Mouse (Mus musculus) right cerebral cortex, postnatal 36 days (tissue): Measurements from ENCODE around the gene Ubac1.

Experiments
- DNase-seq, 2 experiments: peaks; one replicate each; pipeline ENCODE4 v3.0.0; 2022; ENCODE audit warnings: low spot score in 2 of 2, mixed read lengths in 1 of 2

Ubac1 gene

GRCm38 (mm10) chr2:26024138-26025075 is 2.9 kb upstream of the Ubac1 start:
- DNase-seq = no peak

DNA sequence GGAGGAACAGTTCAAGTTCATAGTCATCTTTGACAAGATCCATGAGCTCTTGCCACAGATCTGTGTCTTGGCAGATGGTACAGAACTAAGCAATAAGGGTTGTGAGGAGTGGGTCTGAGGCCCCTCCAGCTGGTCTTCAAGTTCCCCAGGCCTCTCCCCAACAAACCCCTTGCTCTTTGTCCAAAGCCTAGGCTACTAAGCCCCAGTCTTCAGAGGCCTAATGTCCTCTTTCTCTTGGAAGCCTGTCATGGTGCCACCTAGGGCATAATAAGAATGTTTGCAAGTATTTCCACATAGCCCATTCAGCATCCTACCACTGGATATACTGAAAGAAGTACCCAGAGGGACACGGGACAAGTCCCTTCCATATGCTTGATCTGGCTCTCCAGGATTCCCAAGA is 1.1 kb upstream of the Ubac1 start:
- no peak for DNase-seq

GRCm38 (mm10) chr2:26022258-26022565 is 665 bp upstream of the Ubac1 start:
- DNase-seq = no peak

DNA sequence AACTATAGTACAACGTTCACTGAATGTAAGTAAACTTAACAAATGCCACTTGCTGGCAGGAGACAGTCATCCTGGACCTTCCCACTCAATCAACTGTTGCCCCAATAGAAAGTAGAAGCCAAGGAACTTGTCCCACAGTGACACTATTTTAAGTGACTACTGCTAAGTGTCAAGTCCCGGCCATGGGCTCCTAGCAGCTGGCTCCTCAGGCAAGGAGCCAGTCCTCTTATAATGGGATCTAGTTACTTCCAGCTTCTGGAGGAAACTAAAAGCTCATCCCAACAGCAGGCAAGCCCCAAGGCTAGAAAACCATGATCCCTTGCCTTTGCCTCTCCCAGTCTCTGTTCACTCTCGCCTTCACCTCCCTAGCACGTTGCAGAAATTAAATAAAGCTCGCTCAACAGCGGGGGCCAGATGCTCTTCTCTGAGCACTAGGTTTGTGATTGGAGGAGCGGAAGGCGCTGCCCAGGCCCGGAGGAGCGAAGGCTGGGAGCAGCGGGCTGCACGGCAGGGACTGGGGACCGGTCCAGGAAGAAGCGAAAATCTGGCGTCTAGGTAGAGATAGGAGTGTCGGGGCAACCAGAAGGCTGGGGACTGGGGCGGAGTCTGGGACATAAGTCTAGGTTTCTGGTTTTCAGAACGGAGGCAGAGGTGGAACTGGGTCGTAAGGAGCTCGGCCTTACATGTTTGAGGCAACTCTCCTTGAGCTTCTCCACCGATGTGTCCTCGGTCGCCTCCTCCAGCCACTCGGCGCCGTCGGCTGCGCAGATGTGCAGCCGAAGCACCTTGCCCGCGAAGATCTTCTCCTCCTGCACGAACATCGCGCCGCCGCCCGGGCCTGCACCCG is 610 bp downstream of the Ubac1 start:
- peak; percentile 31 to 36 for DNase-seq

DNA sequence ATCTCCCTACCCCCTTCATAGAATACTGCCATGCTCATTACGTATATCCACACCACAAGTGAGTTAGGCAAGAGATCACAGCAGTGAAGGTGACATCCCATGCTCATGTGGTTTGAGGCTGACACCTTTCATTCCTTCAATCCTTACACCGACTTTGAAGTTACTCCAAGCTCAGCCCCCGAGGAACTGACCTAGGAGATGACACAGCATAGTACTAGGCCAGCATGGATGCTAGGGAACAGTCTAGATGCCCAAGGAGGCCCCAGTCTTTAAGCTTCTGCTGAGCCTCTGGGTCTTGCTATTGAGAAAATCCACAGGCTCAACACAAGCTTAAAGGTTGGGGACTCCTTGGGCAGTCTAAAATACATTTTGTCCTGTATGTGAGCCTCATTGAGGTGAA is 1.6 kb downstream of the Ubac1 start:
- no peak for DNase-seq

- no peak for DNase-seq
Observed at GRCm38 (mm10) chr2:26017326-26017725, 4.2 kb downstream of the Ubac1 start.

- no peak for DNase-seq
Observed at GRCm38 (mm10) chr2:26013674-26014073, 7.9 kb downstream of the Ubac1 start.

DNA sequence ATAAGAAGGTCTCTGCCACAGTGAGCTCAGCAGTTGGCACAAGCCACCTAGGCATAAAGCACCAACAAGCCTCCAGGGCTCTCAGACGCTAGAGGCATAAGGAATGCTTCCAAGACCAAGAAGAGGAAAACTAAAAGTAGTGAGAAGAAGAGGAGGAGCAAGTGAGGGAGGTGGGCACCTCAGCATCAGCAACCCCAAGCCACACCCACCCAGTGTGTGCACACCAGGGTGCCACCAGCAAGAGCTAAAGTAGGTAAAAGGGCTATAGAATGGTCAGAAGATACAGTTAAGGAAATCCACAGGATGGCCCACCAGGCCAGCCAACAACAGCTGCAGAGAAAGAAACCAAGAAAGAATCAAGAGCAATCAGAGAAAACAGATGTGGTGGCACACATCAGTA is 10.1 kb downstream of the Ubac1 start:
- no peak for DNase-seq

DNA sequence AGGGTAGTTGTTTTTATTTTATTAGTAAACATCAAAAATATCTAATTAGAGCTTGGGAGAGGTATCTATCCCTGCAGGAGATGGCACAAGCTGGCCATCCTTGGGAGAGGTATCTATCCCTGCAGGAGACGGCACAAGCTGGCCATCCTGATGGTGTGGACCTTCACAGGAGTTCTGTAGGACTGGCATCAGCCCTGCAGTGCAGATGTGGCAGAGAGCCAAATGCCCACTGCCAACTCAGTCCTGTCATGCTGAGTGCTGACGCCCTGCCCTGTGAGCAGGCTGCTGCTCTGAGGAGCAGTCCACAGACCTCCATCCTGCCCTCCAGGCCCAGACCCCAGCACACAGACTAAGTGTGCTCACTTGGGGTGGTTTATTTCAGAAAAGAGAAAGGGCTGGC is 19.5 kb downstream of the Ubac1 start:
- no peak for DNase-seq

- no peak for DNase-seq
Observed at GRCm38 (mm10) chr2:26001136-26001535, 20.4 kb downstream of the Ubac1 start.

- no peak for DNase-seq
Observed at GRCm38 (mm10) chr2:25997716-25998115, 23.8 kb downstream of the Ubac1 start.

- DNase-seq = no peak
Observed at GRCm38 (mm10) chr2:25994791-25995190, 26.8 kb downstream of the Ubac1 start.

DNA sequence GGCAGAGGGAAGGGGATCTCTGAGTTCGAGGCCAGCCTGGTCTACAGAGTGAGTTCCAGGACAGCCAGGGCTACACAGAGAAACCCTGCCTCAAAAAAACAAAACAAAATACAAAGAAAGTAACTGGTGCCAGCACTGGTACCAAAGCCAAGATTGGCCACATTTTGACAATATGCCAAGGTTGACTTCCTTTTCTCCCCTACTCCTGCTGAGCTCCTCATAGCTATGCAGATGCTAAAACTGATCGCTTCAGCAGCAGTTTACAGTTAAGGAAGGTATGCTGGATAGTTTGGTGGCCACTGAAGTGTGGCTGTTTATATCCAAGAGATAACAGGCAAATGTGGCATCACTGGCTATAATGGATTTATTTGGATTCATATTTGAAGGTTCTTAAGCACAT is 29.3 kb downstream of the Ubac1 start:
- DNase-seq = no peak

DNA sequence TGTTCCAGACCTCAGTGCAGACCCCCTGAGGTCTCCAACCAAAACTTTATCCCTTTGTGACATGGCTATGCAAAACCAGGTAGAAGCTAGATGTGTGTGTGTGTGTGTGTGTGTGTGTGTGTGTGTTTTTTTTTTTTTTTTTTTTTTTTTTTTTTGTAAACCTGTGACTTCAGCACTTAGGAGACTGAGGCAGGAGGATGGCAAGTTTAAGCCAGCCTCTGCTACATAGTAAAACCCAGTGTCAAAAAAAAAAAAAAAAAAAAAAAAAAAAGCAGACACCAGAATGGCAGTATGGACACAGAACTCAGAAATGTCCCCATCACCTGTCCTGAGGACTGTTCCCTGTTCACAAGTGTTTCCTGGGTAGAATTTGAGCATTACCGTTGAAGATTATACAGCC is 31.9 kb downstream of the Ubac1 start:
- no peak for DNase-seq

DNA sequence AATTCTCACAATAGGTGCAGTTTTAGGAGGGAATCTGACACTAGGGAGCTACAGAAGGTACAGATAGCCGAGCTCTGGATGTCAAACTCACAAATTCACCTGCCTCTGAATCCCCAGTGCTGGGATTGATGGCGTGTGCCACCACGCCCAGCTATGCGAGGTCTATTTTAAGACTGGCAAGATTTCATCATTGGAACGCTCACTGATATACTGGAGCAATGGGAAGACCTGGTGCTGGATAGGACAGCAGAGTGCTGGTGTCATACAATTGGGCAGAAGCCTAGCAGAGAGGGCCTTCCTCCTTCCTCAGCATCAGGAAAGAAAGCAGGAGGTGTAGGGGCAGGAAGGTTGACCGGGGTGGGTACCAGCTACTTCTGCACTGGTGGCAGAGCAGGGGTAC is 33.7 kb downstream of the Ubac1 start:
- no peak for DNase-seq

DNA sequence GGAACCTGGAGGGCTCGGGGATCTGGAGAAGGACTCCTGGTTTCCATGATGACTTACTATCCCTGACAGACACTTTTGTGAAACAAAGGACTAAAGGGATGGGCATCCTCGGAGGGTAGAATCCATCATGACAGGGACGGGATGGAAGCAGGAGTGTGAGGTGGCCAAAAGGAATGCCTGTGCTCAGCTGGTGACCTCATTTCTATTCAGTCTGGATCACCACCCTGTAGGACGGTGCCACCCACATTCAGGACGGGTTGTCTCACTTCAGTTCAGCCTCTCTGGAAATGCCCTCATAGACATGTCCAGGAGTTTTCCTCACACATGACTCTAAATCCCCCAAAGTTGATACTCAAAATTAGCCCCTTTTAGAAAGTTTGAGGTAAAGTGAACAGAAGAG is 34.9 kb downstream of the Ubac1 start:
- no peak for DNase-seq

DNA sequence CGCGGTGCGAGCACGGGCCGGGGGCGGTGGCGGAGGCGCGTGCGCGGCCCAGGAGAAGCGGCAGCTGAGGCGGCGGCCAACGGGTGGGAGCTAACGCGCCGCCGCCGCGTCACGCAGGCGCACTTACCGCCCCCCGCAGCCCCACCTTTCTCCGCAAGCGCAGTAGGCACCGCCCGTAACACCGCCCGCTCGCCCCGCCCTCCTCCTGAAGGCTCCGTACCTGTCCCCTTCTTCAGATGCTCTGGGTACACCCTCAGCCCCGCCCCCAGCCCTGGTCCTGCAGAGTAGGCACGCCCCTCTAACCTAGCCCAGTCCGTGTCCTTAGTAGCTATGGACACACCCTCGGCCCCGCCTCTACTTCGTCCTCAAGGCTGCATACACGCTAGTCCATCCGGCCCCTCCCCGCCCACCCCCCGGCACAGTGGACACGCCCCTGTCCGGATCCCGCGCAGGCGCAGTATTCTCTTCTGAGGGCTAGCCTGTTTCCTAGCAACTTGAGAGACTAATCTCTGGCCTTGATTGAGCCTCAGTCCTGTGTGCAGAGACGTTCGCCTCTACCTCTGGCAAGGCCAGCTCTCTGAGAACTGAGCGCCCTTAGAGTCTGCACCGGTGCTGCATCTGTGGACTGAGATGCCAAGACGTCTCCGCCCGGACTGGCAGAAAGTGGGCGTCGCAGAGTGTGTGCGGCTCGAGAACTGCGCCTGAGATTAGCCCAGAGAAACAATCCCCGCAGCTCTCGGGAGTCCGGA is 38.2 kb downstream of the Ubac1 start, which contains the start of gene Camsap1:
Camsap1 (minus strand) TSS at position 124 of the 749 bp plus-strand sequence.
- peak; percentile 100 for DNase-seq

- DNase-seq = no peak
Observed at GRCm38 (mm10) chr2:25982426-25983091, 39.0 kb downstream of the Ubac1 start.

- DNase-seq = peak in 1 of 2 experiments; percentile 24
Observed at GRCm38 (mm10) chr2:25982052-25982425, 39.5 kb downstream of the Ubac1 start.

GRCm38 (mm10) chr2:25978997-25979396 is 42.5 kb downstream of the Ubac1 start:
- DNase-seq = no peak

DNA sequence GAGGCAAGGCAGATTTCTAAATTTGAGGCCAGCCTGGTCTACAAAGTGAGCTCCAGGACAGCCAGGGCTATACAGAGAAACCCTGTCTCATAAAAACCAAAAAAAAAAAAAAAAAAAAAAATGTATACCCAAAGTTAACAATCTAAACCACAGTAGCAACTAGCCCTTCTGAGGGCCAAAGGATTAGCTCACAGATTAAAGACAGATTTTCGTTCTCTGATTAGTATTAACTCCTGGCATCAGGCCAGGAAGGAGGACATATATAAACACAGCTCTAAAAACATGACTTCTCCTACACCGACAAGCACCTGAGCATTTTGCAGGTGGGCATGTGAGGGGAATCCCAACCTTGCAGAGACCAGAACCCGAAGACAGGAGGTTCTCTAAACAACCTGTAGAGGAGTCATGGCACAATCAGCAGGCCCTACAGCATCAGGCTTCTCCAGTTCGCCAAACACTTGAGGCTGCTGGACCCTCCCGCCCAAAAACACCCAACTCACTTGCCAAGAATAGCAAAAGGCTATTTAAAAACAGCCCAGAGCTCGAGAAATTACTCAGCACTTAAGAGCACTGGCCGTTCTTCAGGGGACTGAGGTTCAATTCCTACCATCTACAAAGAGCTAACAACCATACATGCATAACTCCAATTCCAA is 43.8 kb downstream of the Ubac1 start:
- no peak for DNase-seq
